Mouse (Mus musculus) embryonic facial prominence, embryonic 13.5 days (tissue): Measurements from ENCODE around the gene Tnfrsf25. TPM values are rescaled to one million over a fixed set of nuclear protein-coding genes. Genes with fewer than 3 reads are reported as not detected.

Experiments
- ATAC-seq: fragments of 200-750 bp; cut with Nextera tagmentation; 2 replicates; pipeline ENCODE4 v1.8.0; 2017; ENCODE audit warnings: low read depth; ENCODE audit not compliant: insufficient number of reproducible peaks, insufficient read depth, low FRiP score, low TSS enrichment
- H3K27ac ChIP-seq: fragments of 300-500 bp; sonication (generic); 2 replicates; pipeline ENCODE4 v1.5.1; 2015; ENCODE audit warnings: moderate library complexity, mild to moderate bottlenecking, inconsistent platforms
- H3K27me3 ChIP-seq: fragments of 300-500 bp; sonication (generic); 2 replicates; pipeline ENCODE4 v1.6.1; 2015; ENCODE audit warnings: mild to moderate bottlenecking, inconsistent platforms
- H3K36me3 ChIP-seq: fragments of 300-500 bp; sonication (generic); 2 replicates; pipeline ENCODE4 v1.6.1; 2015; ENCODE audit warnings: mild to moderate bottlenecking, inconsistent platforms
- H3K4me1 ChIP-seq: fragments of 300-500 bp; sonication (generic); 2 replicates; pipeline ENCODE4 v1.6.1; 2015; ENCODE audit warnings: inconsistent platforms
- H3K4me2 ChIP-seq: fragments of 300-500 bp; sonication (generic); 2 replicates; pipeline ENCODE4 v1.6.1; 2015; ENCODE audit warnings: moderate library complexity, mild to moderate bottlenecking, inconsistent platforms
- H3K4me3 ChIP-seq: fragments of 300-500 bp; sonication (generic); 2 replicates; pipeline ENCODE4 v1.5.1; 2015; ENCODE audit warnings: mild to moderate bottlenecking, inconsistent platforms
- H3K9ac ChIP-seq: fragments of 300-500 bp; sonication (generic); 2 replicates; pipeline ENCODE4 v1.6.1; 2015; ENCODE audit warnings: mild to moderate bottlenecking, inconsistent platforms
- H3K9me3 ChIP-seq: fragments of 300-500 bp; sonication (generic); 2 replicates; pipeline ENCODE4 v1.6.1; 2016; ENCODE audit warnings: inconsistent platforms
- WGBS: fragments of 180-500 bp; shearing (Covaris S2); methylation state at CpG from one replicate; pipeline ENCODE4 v1.1.7; 2015; ENCODE audit warnings: mixed read lengths; 5-methylcytosine and 5-hydroxymethylcytosine counted together
- polyA plus RNA-seq: library from polyadenylated mRNA; unstranded; fragments of >200 nt; fragmentation: Nextera tagmentation; extraction: Ambion mirVana; gene quantifications from 2 replicates; pipeline ENCODE4 v1.2.1, GENCODE M21; 2015

The Tnfrsf25 gene
- polyA plus RNA-seq, 1 experiment from 2014 or later = 1.1 TPM

DNA sequence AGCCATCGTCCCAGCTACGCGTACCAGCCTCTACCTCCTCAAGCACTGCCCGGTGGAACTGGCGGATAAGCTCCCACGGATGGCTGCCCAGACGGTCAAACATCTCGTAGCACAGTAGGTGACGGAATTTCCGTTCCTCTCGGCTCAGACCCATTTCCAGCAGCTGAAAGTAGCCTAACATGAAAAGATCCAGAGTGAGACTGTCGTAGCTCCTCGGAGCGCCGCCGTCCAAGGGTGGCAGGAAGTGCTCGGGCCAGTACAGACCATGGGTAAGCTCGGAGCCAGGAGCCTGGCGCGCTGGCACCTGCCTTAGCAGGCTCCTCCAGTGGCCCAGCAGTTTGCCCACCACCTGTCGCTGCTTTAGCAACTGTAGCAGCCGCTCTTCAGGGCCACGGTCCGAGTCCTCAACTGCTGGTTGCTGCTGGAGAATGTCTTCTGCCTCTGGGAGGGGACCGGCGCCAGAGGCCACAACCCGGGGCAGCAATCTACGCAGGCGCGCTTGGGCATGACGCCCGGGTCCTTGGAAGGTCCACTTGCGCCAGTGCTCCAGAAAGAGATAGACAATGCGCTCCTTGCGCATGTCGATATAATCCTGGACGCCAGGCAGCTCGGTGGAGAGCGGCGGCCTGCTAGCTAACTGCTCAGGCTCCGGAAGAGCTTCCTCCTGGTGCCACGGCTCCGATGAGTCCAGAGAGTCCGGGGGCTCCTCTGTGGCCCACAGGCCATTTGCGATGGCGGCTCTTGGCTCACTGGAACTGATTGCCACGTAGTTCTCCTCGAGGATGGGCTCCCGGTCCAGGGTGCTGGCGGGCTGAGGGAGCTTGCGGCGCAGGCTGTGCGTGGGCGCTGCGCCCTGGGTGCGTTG, 9.7 kb downstream of the Tnfrsf25 start:
- H3K27me3 ChIP-seq = peaks cover 100% of the 10 kb centered on the region
- no peaks in the 10 kb centered on the region for H3K9me3 ChIP-seq
- H3K9ac ChIP-seq = 0 out of 2 replicates have a peak overlapping the region, but pooled peaks have one; percentile 16
- peak overlapping the region; percentile 51 for H3K4me2 ChIP-seq
- H3K4me1 ChIP-seq = peaks cover 32% of the 10 kb centered on the region
- peak overlapping the region; percentile 29 for H3K4me3 ChIP-seq
- ATAC-seq = no peak
- 10% methylated on average over 56 of the region's 56 CpGs for WGBS
- H3K36me3 ChIP-seq = no peaks in the 10 kb centered on the region
- no peak overlapping the region for H3K27ac ChIP-seq

- H3K9ac ChIP-seq = peak overlapping the region; percentile 52
- H3K4me1 ChIP-seq = peaks cover 32% of the 10 kb centered on the region
- peak overlapping the region; percentile 29 for H3K4me3 ChIP-seq
- no peak for ATAC-seq
- H3K9me3 ChIP-seq = no peaks in the 10 kb centered on the region
- H3K4me2 ChIP-seq = peak overlapping the region; percentile 51
- peaks cover 100% of the 10 kb centered on the region for H3K27me3 ChIP-seq
- H3K36me3 ChIP-seq = no peaks in the 10 kb centered on the region
- WGBS = 5% methylated on average over 65 of the region's 65 CpGs
- H3K27ac ChIP-seq = no peak overlapping the region
These were observed 10.5 kb downstream of the Tnfrsf25 start for GRCm38 (mm10) chr4:152126026-152126920.

GRCm38 (mm10) chr4:152127884-152128283, 12.2 kb downstream of the Tnfrsf25 start:
- no peak overlapping the region for H3K27ac ChIP-seq
- H3K9me3 ChIP-seq = no peaks in the 10 kb centered on the region
- H3K4me2 ChIP-seq = no peak overlapping the region
- peaks cover 47% of the 10 kb centered on the region for H3K4me1 ChIP-seq
- peaks cover 100% of the 10 kb centered on the region for H3K27me3 ChIP-seq
- ATAC-seq = no peak
- no peak overlapping the region for H3K4me3 ChIP-seq
- no peaks in the 10 kb centered on the region for H3K36me3 ChIP-seq
- WGBS = 74% methylated on average over 11 of the region's 11 CpGs
- no peak overlapping the region for H3K9ac ChIP-seq

DNA sequence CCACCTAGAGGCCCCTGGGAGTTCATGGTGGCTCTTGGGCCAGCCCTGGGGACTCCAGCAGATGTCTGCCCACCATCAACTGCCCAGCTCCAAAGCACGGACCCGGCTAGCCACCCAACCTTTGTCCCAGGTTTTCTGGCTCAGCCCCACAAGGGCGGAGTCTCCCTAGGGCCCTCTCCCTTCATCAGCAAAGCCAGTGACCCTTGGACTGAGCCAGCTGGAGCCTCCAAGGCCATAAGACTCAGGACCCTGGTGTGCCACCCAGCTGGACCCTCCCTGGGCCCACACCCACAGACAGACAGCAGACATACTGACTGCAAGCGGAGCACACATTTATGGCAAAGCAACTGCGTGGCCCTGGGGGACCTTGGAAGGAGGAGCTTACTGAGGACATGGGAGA, 13.1 kb downstream of the Tnfrsf25 start:
- H3K27ac ChIP-seq = no peak overlapping the region
- H3K9ac ChIP-seq = no peak overlapping the region
- no peak overlapping the region for H3K4me3 ChIP-seq
- H3K4me2 ChIP-seq = no peak overlapping the region
- peaks cover 48% of the 10 kb centered on the region for H3K4me1 ChIP-seq
- H3K36me3 ChIP-seq = no peaks in the 10 kb centered on the region
- peaks cover 100% of the 10 kb centered on the region for H3K27me3 ChIP-seq
- H3K9me3 ChIP-seq = no peaks in the 10 kb centered on the region
- no peak for ATAC-seq
- 47% methylated on average over 5 of the region's 5 CpGs for WGBS

- WGBS = 23% methylated on average over 13 of the region's 13 CpGs
These were observed 13.7 kb downstream of the Tnfrsf25 start for GRCm38 (mm10) chr4:152129395-152129930.

DNA sequence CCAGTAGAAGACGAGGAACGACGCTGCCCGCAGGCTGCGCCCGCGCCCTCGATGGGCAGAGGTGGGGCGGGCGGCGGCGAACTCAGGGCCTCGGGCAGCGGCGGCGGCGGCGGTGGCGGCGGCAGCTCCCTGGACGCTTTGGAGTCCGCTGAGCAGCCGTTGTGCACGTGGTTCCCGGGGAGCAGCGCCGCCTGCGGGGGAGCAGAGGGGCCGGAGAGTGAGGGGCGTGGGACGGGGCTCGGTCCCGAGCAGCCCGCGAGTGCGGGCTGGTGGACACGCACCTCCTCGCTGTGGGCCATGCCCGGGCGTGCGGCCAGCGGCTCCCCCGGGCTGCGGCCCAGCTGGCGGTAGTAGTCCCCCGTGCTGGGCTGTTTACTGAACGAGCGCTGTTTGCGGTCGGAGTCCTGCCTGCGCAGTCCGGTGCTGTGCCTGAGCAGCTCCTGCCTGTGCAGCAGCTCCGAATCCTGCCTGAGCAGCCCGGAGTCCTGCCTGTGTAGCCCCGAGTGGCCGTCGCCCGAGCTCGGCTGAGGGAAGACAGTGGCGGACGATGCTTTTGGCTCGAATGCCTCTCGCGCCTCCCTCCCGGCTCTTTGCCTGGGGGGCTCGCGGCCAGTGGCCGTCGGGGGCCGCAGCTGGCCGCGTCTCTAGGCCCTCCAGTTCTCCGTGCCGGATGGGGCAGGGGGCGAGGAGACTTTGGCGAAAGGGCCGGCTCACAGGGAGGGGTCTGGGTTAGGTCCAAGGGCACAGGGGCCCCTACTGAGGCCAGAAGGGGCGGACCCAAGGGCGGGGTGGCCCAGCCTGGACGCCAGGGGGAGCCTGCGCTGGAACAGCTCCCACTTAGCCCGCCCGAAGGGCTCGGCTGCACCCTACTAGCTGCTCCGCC, 15.3 kb downstream of the Tnfrsf25 start:
- ATAC-seq = 0 out of 2 replicates have a peak, but pooled peaks have one; percentile 44
- H3K9me3 ChIP-seq = no peaks in the 10 kb centered on the region
- under 1% methylated on average over 76 of the region's 85 CpGs for WGBS
- H3K4me3 ChIP-seq = peak overlapping the region; percentile 46
- H3K4me2 ChIP-seq = peak overlapping the region; percentile 80
- peaks cover 88% of the 10 kb centered on the region for H3K27me3 ChIP-seq
- H3K4me1 ChIP-seq = peaks cover 39% of the 10 kb centered on the region
- peak overlapping the region; percentile 65 for H3K9ac ChIP-seq
- no peak overlapping the region for H3K27ac ChIP-seq
- no peaks in the 10 kb centered on the region for H3K36me3 ChIP-seq

More at GRCm38 (mm10) chr4:152129395-152129930, 13.7 kb downstream of the Tnfrsf25 start:
- no peaks in the 10 kb centered on the region for H3K36me3 ChIP-seq
- H3K4me1 ChIP-seq = peaks cover 48% of the 10 kb centered on the region
- H3K9me3 ChIP-seq = no peaks in the 10 kb centered on the region
- H3K27ac ChIP-seq = no peak overlapping the region
- no peak overlapping the region for H3K4me2 ChIP-seq
- H3K9ac ChIP-seq = 0 out of 2 replicates have a peak overlapping the region, but pooled peaks have one; percentile 32
- no peak for ATAC-seq
- H3K4me3 ChIP-seq = no peak overlapping the region
- peaks cover 100% of the 10 kb centered on the region for H3K27me3 ChIP-seq

DNA sequence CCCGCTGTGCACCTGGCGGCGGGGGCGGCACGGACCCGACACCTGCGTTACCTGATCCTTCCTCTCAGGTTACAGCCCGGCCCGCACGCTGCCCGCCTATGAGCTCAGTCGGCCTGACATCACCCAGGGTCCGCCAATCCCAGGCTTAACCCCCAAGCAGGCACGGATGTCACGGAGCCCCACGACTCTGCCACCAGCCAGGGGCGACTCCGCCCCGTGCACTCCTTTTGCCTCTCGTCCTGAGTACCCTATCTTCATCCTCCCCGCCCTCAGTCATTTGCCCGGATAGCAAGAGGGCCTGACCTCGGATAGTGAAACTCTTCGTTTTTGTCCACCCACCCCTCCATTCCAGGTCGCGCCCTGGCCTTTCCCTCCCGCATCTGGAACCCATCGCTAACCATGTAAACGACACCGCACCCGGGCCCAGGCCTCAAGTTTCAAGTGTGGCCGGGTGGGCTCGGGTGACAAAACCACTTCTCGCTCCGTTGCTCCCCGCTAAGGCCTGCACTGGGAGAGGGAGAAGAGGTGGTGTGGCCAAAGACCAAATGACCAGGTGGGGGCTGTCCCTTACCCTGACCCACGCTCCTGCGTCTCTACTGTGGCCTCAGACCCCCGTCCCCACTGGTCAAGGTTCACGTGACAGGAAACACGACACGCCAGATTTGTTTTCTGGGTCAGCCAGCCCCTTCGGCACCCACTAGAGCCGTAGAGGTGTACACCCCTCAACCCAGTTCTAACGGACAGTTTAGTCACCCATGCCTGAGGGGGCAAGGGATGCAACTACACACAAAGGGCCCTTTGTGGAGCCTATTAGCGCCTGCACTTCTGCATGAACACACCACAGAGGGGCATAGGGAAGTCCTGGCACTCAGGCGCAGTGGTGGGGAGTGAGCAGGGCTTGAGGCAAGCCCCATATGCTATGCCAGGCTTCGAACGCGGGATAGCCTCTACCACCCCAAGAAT, 16.4 kb downstream of the Tnfrsf25 start:
- WGBS = 3% methylated on average over 50 of the region's 50 CpGs
- H3K9me3 ChIP-seq = no peaks in the 10 kb centered on the region
- peak overlapping the region; percentile 80 for H3K4me2 ChIP-seq
- H3K27ac ChIP-seq = no peak overlapping the region
- peak overlapping the region; percentile 65; the same call in 1 of the 2 replicates for H3K9ac ChIP-seq
- H3K4me3 ChIP-seq = peak overlapping the region; percentile 46
- peaks cover 84% of the 10 kb centered on the region for H3K27me3 ChIP-seq
- no peaks in the 10 kb centered on the region for H3K36me3 ChIP-seq
- H3K4me1 ChIP-seq = peaks cover 32% of the 10 kb centered on the region
- 0 out of 2 replicates have a peak, but pooled peaks have one; percentile 8 for ATAC-seq

DNA sequence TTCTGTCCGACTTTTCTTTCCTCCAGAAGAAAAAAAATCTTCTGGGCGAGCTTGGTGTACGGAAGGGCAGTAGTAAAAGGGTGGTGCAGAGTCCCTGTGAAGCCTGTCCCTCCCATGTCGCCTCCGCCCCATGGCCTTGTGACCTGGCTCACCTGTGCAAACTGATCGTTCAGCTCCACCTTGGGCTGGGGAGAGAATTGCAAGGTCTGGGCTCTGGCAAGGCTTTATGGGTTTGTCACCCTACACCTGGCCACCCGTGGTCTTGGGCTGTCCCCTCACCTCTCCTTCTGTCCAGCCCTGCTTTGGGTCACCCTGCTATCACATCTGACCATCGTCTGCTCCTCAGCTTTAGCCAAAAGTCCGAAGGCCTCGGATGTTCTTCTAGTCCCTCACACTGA, 17.0 kb downstream of the Tnfrsf25 start:
- 27% methylated on average over 10 of the region's 10 CpGs for WGBS

GRCm38 (mm10) chr4:152133213-152133612, 17.5 kb downstream of the Tnfrsf25 start:
- Histone ChIP-seq H3K9me3 (no peaks in the 10 kb centered on the region), H3K36me3 (no peaks in the 10 kb centered on the region), H3K27me3 (peaks cover 78% of the 10 kb centered on the region), H3K4me1 (peaks cover 34% of the 10 kb centered on the region), H3K4me3 (no peak overlapping the region), H3K9ac (no peak overlapping the region), H3K4me2 (no peak overlapping the region), H3K27ac (no peak overlapping the region)
- ATAC-seq = no peak
- WGBS = 43% methylated on average over 5 of the region's 5 CpGs

More for the DNA sequence above, 17.0 kb downstream of the Tnfrsf25 start:
- Histone ChIP-seq H3K4me3 (no peak overlapping the region), H3K27me3 (peaks cover 79% of the 10 kb centered on the region), H3K4me1 (peaks cover 32% of the 10 kb centered on the region), H3K36me3 (no peaks in the 10 kb centered on the region), H3K9ac (no peak overlapping the region), H3K27ac (no peak overlapping the region), H3K4me2 (peak overlapping the region; percentile 80; the same call in 1 of the 2 replicates), H3K9me3 (no peaks in the 10 kb centered on the region)
- ATAC-seq = no peak

- H3K9me3 ChIP-seq = no peaks in the 10 kb centered on the region
- peaks cover 77% of the 10 kb centered on the region for H3K27me3 ChIP-seq
- no peaks in the 10 kb centered on the region for H3K36me3 ChIP-seq
- no peak overlapping the region for H3K4me2 ChIP-seq
- H3K4me1 ChIP-seq = peaks cover 42% of the 10 kb centered on the region
- no peak overlapping the region for H3K27ac ChIP-seq
- H3K4me3 ChIP-seq = no peak overlapping the region
- no peak overlapping the region for H3K9ac ChIP-seq
- ATAC-seq = no peak
These were observed 18.8 kb downstream of the Tnfrsf25 start for GRCm38 (mm10) chr4:152134507-152134906.
